Mouse (Mus musculus) c-Kit-positive CD71-negative TER-119-negative erythroid progenitor cells, embryonic 14.5 days (primary cell): ENCODE measurements around the gene Naa35.
"Not testable (repeated sequence)": the region's sequence is repeated elsewhere in the genome, so short reads cannot be mapped to it uniquely, and the experiment has no call there.

ENCODE experiments used
- DNase-seq: peaks from one replicate; pipeline ENCODE4 v3.0.0-alpha.2; 2013; ENCODE audit warnings: low read depth

Gene Naa35

DNA sequence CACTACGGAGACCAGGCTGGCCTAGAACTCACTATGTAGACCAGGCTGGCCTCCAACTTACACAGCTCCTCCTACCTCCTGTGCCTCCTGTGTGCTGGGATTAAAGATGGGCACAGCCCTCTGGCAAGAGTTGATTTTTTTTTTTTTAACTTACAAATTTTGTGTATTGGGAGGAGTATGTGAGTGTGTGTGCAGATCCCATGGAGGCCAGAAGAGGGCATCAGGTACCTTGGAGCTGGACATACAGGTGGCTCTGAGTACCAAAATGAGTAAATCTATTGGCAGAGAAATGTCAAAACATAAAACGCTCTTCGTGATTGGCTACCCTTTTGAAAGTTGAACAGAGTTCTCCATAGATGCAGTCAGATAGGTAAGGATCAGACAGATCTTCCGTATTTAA is 4.1 kb upstream of the Naa35 start:
- no peak for DNase-seq

DNA sequence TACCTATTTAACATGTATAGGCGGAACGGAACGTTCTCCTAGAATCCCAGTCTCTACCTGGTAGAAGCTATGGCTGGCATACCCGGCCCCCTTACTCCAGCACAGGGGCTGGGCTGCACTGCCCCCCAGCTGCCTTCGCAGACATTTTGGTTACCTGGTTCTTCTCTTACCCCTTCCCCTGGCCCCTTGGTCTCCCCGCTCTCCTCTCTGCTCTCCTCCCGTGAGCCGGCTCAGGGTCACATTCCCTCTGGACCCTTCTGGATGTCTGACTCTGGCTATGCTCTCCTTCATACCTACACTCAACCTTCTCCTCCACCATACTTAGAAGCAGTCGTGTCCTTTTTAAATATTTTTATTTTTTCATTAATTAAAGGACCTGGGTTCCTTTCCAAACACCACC is 578 bp upstream of the Naa35 start:
- no peak for DNase-seq

DNA sequence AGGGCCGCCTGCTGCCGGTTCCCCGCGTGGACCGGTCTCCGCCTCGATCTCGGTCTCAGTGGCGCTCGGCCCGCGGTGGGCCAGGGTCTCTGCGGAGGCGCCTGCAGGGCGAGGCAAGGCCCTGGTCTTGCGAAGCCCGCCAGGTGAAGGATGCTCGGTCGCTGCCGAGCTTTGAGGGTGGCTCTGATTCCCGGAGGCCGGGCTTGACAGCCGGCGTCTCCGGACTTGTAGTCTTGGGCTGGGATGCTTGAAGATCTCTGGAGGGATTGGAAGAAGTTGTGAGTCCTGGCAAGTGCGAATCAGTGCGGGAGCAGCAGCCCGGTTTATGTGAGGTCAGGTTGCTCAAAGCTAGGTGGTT is 568 bp downstream of the Naa35 start:
- DNase-seq, result no peak

DNA sequence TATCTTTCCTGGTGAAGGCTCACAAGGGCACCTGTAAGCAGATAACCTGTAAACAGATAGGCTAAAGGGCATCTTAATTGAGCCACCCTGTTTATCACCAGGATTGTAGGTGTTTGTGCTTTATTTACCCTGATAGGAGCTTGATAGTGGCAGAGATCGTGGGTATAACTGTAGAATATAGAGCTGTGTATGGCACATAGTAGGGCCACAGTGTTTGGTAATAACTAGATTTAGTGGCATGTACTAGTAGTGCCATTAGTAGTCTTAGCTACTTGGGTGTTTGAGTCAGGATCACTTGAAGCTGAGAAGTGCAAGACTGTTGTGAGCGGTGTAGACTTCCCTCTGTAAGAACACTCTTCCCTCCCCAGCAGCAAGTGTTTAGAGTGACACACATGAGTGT is 2.1 kb downstream of the Naa35 start:
- DNase-seq, result no peak

DNA sequence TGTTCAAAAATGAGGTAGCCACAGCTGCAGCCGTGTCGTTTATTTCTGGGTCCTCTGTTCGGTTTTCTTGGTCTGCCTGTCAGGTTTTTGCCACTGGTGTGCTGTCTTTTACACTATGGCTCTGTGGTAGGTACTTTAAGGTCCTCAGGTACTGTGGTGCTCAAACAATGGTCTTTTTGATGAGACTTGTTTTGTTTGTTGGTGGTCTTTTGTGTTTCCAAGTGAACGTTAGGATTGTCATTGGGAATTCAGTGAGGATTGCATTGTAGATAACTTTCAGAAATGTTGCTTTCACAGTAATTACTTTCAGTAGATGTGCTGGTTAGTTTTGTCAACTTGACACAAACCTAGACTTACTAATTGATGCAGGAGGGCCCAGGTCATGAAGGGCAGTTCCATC is 4.6 kb downstream of the Naa35 start:
- no peak for DNase-seq

DNA sequence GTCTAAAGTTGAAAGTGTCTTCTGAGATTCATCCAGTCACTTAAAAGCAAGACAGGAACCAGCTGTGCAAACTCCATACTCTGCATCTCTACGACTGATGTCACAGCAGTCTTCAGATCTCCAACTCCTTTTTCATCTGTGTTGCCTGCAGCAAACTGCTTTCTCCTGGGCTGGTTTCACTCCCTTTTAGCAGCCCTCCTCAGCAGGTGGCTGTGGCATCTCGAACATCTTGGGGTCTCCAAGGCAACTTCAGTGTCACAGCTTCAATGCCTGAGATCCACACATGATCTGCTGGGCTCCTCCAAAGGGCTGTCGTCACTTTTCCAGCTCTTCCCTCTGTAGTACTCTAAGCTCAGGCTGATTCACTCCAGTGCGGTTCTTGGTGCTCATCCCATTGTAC is 5.6 kb downstream of the Naa35 start:
- DNase-seq, result no peak

DNA sequence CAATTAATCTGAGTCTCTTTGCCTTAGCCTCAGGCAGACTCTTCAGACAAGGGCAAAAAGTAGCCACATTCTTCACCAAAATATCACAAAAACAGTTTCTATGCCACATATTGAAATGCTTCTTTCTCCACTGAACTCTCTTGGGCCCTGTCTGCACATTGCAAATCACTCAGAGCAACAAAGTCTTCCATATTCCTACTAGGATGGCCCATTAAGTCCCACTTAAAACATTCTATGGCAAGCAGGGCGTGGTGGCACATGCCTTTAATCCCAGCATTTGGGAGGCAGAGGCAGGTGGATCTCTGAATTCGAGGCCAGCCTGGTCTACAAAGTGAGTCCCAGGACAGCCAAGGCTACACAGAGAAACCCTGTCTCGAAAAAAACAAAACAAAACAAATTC is 7.0 kb downstream of the Naa35 start:
- DNase-seq, result not testable (repeated sequence)

DNA sequence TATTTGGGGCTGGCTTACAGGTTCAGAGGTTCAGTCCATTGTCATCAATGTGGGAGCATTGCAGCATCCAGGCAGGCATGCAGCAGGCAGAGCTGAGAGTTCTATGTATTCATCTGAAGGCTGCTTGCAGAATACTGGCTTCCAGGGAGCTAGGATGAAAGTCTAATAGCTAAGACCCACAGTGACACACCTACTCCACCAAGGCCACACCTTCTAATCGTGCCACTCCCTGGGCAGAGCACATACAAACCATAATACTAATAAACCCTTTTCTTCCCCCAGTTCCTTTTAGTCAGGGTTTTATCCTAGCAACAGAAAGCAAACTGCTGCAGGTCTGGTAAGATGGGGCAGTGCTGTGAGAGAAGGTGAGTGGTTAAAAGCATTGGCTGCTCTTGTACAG is 7.6 kb downstream of the Naa35 start:
- no peak for DNase-seq

DNA sequence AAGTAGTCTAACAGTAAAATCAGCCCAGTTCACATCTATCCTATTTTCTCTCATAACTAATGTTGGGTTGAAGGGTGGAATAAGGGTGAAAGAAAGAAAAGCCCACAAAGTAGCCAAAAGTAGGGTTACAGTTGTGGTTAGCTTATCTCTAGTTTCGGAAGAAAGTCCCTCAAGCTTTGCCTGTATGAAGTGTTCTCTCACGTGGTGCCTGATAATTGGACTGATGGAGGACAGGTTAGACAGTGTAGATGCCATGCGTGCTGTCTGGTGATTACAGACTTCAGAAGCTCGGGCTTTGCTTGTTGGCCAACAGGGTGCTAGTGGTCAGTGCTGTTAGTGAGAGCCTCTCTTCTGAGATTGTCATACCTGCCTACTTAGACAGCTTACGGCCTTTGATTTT is 18.0 kb downstream of the Naa35 start:
- no peak for DNase-seq

DNA sequence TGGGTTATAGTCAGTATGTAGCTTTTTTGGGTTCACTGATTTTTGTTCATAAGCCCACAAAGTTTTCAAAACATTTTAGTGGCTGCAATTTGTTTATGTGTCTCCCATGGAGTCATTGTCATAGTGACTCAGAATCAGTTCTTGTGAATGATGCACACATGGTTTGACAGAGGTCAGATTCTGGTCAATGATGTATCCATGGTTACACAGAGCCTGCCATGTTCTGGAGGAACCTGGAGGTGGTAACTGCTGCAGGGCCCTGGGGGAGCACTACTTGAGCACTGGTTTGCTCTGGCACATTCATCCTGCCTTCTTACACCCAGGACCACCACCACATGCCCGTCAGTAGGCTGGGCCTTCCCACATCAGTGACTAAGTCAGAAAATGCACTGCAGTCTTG is 19.5 kb downstream of the Naa35 start:
- DNase-seq, result no peak

DNA sequence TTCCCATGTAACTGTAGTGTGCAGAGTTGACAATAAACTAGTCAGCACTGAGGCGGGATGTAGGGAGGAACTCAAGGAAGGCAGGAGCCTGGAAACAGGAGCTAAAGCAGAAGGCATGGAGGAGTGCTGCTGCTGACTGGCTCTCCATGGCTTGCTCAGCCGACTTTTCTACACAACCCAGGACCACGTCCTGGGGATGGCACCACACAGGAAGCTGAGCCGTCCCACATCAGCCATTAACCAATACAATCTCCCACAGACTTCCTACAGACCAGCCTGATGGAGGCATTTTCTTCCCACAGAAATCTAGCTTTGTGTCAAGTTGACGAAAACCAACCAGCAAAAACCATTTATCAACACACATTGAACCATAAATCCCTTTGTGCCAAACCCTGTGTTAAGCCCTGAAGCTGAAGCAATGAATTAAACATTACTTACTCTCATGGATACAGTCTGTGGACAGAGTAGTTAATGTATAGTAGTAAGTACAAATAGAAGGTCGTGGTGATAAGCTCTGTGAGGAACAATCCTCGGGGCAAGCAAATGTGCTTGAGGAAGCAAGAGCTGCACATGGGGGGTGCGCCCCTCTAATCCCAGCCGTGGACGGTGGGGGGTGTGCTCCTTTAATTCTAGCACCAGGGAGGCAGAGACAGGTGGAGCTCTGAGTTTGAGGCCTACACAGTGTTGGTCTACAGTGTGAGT is 20.3 kb downstream of the Naa35 start:
- DNase-seq, result no peak

DNA sequence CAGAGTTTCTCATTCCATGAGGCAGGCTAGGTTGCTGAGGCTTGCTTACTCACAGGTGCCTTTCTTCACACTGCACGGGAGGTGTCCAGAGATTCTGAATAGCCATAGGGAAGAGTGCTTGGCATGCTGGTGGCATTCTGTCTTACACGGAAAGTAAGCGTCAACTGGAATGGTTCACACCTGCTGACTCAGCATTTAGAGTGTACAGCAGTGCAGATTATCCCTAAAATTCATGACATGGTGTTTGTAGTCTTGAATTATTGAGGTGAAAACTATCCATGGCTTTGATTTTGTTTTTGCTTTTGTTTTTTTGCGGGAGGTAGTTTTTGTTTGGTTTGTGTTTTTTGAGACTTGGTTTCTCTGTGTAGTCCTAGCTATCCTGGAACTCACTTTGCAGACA is 24.8 kb downstream of the Naa35 start:
- DNase-seq, result no peak

DNA sequence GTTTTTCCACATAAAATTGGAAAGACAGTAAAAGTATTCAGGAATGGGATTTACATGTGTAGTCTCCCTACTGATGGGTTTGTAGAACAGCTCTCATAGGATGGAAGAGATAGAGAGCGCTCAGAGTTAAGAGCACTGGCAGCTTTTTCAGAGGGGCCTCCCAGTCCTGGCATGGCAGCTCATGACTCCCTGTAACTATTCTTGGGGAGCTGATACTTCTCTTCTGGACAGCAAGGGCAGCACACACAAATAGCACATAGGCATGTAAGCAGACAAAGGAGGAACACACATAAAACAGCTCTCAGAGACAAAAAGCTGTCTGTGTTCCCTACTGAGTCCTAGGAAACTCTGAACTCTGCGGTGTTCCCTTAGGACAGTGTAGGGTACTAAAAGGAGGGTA is 25.4 kb downstream of the Naa35 start:
- DNase-seq, result no peak

DNA sequence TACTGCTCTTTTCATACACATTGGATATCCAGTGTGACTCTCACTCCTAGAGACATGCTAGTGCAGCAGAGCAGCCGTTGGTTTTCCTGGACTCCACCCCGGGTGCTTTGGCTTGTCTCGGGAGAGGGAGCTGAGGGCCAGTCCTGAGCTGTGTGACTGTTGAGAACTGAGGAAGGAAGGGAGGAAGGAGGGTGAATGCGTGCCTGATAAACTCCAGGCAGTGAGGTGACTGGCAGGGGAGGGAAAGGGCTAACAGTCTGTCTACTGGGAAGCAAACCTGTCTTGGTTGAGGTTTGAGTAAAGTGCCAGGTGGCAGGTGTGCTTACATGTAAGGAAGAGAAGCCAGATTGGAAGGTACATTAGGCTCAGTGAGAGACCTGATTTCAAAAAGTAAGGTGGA is 28.8 kb downstream of the Naa35 start:
- DNase-seq, result no peak

DNA sequence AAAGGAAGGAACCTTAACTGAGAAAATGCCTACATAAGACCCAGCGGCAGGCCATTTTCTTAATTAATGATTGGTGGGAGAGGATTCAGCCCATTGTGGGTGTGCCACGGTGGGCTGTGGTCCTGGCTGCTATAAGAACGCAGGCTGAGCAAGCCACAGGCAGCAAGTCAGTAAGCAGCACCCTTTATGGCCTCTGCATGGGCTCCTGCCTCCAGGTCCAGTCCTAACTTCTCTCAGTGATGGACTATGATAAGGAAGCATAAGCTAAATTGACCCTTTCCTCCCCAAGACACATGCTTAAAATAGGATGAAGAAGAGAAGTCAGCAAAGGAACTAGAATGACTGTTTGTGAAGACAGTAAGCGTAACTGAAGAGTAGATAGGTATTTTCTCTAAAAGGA is 30.1 kb downstream of the Naa35 start:
- no peak for DNase-seq

DNA sequence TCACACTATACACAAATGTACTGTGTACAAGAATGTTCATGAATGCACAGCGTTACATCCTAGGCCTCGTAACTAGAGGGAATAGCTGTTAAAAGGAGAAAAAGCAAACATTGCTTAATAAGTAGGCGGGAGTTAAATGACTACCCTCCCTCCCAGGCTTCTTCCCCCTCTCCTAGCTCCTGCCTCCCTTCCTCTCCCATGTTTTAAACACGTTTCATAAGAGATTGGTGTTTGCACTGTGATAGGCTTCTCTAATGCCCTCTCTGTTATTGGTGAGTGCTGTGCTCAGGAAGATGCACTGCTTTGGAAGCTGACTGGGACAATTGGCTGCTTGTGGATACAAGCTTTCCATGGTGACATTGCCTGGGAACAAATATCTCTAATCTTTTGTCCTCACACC is 30.5 kb downstream of the Naa35 start:
- DNase-seq, result no peak

DNA sequence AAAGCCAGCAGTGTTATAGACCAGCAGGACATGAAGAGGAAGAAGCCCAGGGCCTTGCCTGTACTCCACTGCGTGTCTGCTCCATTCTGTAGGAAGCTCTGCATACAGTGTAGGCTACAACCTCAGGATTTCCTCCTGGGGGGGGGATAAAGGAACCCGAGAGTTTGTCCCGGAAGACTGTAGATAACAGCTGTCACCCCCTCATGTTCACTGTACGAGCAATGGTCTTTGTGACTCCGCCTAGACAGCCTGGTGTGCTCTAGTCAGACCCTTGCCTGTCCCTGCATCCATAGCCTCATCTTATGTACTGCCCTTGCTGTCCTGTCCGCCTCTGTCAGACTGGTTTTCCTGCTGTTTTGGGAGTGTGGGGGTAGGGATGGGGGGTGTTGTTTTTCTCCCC is 33.4 kb downstream of the Naa35 start:
- no peak for DNase-seq

DNA sequence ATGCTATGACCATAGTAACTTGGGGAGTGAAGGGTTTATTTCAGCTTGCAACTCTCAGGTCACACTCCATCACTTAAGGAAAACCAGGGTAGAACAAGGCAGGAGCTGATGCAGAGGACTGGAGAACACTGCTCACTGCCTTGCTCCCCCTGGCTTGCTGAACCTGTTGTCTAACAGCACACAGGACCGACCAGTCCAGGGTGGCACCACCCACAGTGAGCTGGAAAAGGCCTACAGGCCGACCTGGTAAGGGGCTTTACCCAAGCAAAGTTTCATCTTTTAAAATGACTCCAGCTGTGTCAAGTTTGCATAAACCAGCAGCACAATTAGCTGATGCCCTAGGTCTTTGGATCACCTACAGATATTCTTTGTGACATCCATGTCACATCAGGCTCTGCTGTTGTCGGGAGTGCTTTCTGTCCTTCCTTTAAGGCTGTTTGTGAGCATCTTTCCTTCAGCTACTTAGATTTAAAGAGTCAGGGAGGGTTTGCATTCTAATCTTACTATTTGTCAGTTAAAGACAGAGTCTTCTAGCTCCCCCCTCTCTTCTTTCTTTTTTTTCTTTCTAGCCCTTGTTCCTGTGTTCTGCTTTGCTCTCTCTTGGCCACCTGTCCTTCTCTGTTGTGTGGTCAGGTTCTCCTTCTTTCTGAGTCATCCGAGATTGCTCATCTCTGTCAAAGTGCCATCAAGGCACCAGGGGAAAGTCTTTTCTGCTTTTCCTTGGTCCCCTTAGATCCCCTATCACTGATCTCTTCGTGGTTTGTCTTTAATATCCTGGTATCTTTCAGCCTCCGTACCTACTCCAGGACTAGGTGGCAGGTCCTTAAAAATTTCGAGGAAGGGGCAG is 36.8 kb downstream of the Naa35 start:
- DNase-seq, result no peak

DNA sequence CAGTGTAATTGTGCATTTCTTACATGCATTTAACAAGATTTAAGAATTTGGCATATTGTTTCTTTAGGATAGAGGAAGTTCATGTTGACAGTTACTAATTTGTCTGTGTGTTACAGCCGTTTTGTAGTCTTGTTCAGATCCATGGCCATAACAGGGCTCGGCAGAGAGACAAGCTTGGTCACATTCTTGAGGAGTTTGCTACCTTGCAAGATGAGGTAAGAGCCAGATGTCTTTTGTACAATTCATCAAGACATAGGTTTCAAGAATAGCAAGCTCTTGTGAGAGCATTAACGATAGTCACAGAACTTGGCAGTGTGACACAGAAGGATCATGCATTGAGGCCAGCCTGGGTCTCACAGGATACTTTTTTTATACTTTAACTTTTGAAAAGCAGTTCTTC is 39.3 kb downstream of the Naa35 start:
- DNase-seq, result no peak

DNA sequence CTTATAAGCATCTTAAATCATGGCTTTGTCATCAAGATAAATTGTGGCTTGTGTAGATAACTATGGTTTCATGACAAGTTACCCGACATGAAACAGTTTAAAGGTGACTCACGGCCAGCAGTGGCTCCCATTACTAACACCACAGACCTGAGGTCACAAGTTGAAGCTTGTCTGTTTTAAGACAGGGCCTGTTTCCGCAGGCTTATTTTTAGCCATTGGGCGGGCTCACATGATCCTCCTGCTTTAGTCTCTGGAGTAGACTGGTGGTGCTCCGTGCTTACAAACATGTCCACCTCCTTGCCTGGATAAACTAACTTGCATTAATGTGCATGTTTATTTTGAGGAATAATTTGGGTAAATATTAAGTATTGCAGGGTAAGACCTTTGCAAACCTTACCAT is 39.8 kb downstream of the Naa35 start:
- no peak for DNase-seq

DNA sequence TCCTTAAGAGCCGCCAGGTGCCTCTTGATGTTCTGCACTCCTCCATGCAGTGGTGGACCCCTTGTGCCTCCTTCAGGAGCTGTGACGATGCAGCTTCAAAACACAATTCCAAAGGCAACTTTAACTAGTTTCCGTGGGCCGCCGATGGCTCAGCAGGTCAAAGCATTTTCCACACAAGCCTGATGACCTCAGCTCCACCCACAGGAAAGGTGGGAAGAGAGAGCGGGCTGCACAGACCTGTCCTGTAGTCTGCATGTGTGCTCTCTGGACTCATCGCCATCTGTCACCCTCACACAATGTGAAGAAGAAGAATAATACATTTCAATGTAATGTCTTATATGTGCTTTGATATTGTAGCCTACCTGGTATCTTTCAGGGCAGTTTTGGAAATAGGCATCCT is 41.7 kb downstream of the Naa35 start:
- DNase-seq, result no peak

DNA sequence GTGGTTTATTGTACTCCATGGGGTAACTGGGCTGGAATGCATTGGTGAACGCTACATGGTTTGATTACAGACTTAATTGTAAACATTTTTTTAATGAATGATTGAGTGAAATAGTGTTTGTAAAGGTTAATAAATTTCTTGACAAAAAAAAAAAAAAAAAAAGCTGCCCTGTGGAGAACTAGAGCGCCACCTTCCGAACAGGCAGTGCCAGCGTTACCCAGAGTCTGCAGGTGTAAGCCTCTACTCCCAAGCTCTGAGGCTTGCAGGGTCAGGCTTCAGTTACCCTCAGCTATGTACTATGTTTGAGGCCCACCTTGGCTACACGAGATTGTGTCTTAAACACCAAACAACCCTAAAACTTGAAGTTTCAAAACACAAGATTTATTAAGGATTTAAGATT is 49.6 kb downstream of the Naa35 start:
- DNase-seq, result no peak

DNA sequence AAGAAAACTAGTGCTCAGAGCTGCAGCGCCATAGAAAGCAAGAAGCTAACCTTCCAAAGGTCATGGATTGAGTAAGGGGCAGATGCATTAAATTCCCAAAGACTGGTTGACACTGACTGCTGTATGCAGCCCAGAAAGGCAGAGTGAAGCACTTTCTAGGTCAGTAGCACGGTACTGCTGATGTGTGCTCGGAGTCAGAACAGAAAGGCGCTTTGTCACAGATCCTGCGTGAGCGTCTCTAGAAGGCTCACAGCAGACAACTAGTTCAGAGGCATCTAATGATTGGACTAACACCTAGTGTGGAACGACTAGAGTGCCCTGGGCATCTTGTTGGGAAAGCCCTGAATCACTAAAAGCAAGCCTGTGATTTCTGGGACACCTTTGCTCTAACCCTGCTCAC is 52.7 kb downstream of the Naa35 start:
- DNase-seq, result no peak
